Mouse (Mus musculus) effector memory CD4-positive, alpha-beta T cell, adult 5 months (primary cell): Measurements from ENCODE around the gene Timm8a1. TPM values are rescaled to one million over a fixed set of nuclear protein-coding genes. Genes with fewer than 3 reads are reported as not detected.

ENCODE experiments used
- polyA plus RNA-seq: library from polyadenylated mRNA; unstranded; fragments of 100-300 nt; shearing (Covaris generic); gene quantifications from one replicate; pipeline ENCODE4 v1.2.1, GENCODE M21; 2017

Timm8a1 gene
- polyA plus RNA-seq: 16.9 TPM

DNA sequence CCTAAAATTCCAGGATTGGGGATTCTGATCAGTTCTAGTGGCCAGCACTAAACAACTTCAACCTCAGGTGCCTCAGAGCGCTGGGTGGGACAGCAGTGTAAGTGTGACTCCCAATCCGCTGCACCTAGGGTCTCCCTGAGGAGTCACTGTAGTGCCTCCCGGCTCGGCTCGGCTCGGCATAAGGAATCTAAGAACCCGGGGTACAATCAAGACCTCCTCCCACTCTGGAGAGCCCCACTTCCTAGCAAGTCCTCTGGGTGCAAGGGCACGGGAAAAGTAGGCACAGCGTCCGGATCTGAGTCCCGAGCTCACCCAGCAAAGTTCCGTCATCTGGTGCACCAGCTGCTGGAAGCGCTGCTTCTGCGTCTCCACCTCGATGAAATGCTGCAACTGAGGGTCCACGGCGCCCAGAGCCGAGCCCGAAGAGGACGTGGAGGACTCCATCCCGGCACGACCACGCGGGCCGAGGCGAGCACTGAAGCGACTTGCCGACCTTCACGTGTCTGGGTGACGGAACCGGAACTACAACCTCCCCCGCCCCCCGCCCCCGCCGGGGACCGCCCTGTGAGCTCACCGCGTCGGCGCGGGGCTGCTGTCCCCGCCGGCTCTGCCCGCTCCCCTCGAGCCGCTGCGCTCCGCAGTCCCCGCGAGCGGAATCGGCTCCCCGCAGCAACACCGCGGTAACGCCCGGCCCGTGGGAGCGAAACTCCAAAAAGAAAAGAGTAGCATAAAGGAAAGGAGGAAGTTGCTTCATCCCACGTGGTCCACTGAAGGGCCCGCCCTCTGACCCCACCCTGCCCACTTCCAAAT lies at the start of gene Timm8a1:
TSS of gene Timm8a1 (minus strand) at position 721 of the 810 bp plus-strand sequence.

DNA sequence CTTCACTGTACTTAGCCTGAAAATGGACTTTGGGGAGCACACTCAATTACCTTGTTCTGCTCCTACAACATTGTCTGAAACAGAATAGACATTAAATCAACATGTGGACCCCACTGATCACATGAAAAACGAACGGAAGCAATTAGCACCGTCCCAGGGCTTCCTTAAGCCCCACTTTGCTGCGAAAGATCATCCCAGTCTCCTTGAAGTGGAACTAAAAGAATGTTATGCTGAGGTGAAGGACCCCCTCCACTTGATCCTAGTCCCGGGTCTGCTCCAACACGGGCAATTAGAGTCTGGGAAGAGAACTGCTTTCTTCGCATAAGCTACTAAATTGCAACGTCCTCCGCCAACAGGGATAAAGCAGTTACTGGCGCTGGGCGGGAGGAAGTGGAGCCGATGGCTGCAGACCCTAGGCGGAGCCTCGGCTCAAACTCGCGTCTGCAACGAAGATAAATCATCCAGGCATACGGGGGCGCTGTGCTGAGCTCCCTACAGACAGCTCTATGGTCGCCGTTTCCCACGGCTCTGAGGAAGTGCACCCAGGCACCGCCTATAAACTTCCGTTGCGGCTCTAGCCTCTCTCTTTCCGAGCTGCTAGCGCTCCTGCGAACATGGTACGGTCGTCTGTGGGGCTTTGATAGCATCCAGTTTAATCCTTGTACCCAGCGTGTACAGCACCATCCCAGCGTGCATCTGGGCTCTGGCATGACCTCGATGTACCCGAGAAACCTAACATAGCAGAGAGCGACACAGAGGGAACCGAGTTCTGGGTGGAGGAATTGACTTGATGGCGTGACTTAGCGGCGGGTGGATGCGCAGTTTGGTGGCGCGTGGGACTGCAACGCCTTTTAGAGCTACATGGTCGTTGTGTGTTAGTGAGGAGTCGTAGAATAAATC lies 43.7 kb upstream of the Timm8a1 start, which contains the start of gene Rpl36a:
TSS of gene Rpl36a (plus strand) at position 552 of the 900 bp plus-strand sequence.

DNA sequence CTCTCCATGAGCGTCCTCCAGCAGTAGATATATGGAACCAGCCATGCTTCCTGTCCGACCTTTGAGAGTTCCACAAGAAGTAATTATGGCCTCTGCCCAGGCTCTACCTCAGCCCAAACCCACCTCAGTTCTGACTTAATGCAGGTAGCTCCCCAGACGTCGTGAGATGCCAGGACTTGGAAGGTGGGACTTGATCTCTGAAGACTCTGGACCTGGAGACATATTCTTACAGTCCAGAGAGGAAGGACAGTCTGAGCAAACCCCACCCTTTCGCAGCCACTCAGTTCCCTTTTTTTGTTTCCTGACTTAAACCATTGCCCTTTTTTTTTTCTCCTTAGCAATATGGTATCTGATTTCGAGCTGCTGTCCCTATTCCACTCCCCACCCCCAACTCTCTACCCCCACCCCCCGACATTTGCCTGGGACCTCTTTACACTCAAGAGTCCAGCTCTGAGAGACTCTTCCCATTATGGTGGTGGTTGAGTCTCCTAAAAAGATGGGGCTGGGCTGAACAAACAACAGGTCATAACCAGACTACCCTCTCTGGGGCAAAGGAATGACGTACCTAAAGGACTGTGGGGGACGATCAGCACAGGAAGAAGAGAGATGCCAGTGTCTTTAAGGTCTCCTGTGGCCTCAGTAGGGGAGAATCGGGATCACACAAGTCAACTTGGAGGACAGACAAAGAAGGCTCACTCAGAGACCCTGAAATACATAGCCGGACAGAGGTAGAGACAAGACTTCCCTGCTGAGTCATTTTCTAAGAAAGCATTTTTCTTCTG lies 41.4 kb upstream of the Timm8a1 start, which contains the start of gene Btk:
TSS of gene Btk (minus strand) at position 683 of the 782 bp plus-strand sequence.

Other genes with a start within 250 kb of the Timm8a1 start
- not detected for gene Tmem35a, start 246.6 kb downstream of the Timm8a1 start, polyA plus RNA-seq
- 0.94 TPM for gene Cenpi, start 233.8 kb downstream of the Timm8a1 start, polyA plus RNA-seq
- not detected for gene Drp2, start 137.3 kb downstream of the Timm8a1 start, polyA plus RNA-seq
- not detected for gene Taf7l, start 65.4 kb downstream of the Timm8a1 start, polyA plus RNA-seq
- not detected for gene Btk, start 41.7 kb upstream of the Timm8a1 start, polyA plus RNA-seq
- 286 TPM for gene Rpl36a, start 43.8 kb upstream of the Timm8a1 start, polyA plus RNA-seq
- gene Gla, start 59.3 kb upstream of the Timm8a1 start, polyA plus RNA-seq: 30.9 TPM
- gene Hnrnph2, start 59.3 kb upstream of the Timm8a1 start, polyA plus RNA-seq: 172 TPM
- 0.16 TPM for gene Armcx4, start 144.7 kb upstream of the Timm8a1 start, polyA plus RNA-seq
- gene Armcx1, start 176.1 kb upstream of the Timm8a1 start, polyA plus RNA-seq: not detected
- gene Armcx6, start 209.6 kb upstream of the Timm8a1 start, polyA plus RNA-seq: 0.62 TPM
- 19.4 TPM for gene Armcx3, start 214.7 kb upstream of the Timm8a1 start, polyA plus RNA-seq